Mouse (Mus musculus) urinary bladder, adult 18-20 months (tissue): ENCODE results near the gene Sypl.

Experiments
- DNase-seq, 2 experiments: peaks; one replicate each; pipeline ENCODE4 v3.0.0; 2022; ENCODE audit warnings: low spot score in 2 of 2, mixed read lengths in 2 of 2

Gene Sypl

DNA sequence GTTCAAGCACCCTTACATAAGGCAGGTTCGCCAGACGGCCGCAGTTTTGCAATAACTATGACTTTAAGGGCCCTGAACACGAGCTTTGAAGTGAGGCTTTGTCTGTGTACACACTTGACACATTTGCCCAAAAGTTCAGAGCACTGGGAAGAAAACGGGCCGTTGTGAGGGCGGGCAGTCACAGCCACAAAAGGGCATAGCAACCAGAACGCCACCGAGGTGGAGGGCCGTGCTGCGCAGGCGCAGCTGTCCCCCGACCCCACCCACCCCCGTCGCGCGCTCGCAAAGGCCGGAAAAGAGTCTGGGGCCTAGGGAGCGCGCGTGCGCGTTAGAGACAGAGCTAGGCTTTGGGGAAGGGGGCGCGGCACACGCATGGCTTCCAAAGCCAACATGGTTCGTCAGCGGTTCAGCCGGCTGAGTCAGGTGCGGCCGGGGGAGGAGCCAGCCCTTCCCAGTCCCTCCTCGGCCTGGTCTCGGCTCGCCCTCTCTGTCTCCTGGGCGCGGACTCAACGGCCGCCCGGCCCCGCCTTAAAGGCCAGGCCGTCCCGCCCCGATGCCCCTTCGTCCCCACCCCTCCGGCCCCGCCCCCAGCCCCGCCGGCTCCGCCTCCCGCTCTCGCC is at the start of gene Sypl:
Gene Sypl (plus strand): TSS at position 296 of the 620 bp plus-strand sequence.
- DNase-seq: peak; percentile 90 to 98

DNA sequence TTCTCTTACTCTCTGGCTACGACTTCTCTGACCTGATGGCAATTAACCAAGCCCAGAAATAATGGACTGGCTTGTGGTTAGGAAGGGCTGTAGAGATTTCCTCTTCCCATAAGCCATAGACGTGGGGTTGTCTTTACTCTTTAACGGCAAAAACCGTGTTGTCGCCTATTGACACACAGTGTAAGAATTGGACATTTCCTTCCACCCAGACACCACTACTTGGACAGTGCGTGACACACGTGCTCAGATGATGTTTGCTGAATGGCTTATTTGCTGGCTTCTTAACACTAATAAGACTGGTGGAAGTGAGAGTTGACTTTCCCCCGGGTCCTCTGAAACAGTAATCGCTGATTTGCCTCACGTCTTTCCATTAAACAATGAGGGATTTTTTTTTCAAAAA is 44.0 kb upstream of the Sypl start:
- no peak for DNase-seq

DNA sequence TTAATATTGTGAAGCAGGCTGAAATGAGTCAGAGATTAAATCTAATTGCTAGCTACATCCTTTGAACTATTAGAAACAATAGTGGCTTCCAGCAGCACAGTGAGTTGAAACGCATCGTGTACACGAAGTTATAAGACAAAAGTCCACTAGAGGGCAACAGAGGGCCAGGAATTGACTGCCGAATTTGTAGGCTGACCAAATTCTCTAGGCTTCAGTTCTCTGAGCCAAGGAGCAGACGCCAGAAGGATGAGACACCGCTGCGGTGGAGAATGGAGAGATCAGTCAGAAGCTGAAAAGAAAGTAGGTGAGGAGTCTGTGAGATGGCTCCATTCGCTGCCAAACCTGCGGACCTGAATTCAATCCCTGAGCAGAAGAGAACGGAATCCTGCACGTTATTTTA is 43.6 kb upstream of the Sypl start:
- DNase-seq: peak in 1 of 2 experiments; percentile 40

DNA sequence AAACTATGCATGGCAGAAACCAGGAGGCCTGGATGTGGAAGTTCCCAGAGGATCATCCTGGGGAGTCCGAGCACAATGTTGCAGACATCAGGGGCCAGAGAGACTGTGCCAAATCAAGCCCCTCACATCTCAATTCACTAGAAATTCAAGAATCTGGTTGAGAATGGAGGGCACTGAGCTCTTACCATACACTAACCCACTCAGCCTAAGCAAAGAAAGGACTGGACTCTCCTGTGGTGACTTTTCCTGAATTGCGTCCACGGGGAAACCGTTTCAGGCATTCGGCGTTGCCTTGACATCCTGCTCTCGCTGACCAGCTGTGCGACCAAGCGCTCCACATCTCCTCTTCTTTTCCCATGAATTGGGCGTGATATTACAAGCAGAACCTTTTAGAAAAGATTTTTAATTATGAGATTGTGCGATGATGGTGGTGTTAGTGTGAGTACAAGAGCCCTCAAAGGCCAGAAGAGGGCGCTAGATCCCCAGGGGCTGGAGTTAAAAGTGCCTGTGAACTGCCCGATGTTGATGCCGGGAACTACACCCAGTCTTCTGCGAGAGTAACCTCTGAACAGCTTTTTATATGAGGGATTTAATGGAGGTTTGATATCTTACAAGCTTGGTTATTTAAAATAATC is 43.0 kb upstream of the Sypl start:
- DNase-seq: no peak

DNA sequence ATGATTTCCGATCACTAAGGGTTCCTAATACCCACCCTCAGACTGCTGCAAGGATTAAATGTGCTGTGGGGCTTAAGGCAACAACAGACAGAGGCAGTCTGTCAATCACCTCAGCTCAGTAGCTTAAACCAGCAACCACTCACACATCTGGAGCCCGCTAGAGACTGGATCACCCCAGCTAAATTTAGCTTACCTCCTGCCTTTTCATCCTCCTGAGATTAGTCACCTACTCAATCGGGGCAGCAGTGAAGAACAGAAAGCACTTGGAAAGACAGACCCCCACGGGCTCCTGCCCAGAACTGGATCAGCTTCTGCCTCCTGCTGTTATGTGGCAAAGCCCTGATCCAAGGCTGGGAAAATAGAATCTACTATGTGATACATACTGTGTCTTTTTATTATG is 42.1 kb upstream of the Sypl start:
- DNase-seq: no peak

DNA sequence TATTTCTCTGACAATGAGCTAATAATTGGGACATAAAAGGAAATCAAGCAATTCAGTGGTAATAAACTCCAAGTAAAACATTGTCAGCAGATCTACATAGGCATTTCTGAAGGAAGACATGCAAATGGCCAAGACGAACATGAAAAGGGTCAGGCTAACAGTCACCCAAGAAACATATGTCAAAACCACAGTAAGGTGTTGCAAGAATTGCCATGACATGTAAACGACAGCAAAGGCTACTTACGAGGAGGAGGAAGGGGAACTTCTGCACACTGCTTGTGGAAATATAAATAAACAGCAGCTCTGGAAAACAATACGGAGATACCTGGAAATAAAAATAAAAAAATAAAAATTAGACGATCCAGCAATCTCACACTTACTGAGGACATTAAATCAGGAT is 40.9 kb upstream of the Sypl start:
- no peak for DNase-seq

DNA sequence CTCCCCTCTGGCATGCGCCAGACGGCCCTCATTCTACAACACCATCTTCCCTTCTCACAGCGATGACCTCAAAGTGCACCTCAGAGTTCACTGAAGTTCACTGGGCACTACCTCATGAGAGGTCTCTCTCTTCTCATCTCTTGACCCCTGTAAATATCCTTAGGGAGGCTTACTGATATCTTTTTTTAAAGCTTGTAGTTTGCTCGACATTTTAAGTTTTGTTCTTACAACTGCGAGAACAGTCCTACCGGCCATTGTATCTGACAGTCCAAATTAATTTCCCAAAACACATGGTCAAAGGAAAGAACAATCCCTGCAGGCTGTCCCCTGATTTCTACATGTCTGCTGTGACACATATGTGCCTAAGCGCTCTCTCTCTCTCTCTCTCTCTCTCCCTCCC is 35.0 kb upstream of the Sypl start:
- DNase-seq: no peak

DNA sequence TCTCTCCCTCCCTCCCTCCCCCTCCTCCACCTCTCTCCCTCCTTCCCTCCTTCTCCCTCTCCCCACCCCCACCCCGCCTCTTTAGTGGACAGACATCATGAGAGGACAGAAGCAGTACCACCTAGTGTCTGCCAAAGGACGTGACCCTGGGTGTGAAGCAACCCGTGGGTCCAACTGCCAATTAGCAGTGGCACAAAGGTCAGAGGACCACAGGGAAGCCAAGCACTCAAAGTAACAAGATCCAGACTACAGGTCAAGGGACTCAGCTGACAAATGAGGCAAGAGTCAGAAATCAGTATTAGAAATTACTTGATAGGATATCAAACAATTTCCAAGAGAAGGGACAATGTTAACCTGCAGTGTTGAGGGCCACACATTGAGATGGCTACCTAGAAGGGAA is 34.6 kb upstream of the Sypl start:
- DNase-seq: no peak

DNA sequence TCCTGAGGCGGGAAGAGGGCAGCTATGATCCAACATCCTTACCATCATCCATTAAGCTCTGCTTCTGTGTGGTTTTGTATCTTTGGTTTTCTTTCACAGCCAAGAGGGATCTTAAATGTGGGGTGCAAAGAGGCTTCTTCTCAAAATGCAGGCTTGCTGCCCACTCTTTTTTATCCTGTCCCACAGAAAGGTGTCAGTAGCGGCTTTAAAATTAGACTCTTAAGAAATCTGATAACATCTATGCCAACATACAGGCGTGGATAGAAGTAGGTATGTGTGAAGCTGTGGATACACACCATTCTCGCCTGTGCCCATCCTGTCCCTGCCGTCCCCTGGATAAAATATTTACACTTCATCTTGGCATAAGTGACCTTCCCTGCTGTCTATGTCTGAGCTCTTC is 34.2 kb upstream of the Sypl start:
- no peak for DNase-seq

DNA sequence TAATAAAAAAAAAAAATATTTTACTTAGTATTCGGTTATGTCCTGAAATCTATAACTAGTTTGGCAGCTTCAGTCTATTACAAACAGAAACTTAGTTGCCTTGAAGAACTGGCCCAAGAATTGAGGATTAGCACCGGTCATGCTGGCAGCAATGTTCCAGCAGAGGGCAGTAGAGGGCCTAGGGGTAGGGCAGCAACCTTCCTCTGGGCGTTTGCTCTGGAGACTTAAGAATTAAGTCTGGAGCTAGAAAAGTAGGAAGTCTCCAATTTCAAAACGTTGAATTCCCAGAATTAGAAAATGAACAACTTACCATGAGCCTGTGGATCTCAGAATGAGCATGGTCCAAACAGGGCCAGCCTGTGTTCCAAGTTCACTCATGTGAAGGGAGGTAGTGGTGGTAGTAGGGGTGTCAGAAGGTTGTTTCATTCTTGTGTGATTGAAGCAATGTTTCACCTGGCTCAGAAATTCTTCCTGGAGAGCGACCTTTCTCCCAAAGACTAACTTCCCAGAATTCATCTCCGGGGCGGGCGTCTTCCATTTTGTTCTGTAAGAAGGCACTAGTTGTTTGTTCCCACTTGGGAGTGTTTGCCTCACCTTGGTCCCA is 33.4 kb upstream of the Sypl start:
- peak; percentile 58 to 60 for DNase-seq

DNA sequence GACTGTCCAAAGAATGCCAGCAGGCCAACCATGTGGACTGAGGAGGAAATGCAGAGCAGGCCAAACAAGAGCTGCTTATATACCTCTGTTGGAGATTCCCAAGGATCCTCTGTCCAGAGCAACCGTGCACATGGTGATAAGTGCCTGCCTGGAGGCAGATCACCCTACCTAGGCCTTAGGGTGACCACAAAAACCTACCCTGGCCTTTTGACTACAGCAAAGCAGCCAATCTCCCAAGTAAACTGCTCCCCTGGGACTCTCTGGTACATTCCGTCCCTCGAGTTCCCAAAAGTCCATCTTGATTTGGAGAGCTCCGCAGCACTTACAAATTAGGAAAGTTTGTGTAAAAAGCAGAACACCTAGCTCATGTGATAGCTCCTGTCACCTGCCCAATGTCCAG is 32.6 kb upstream of the Sypl start:
- DNase-seq: no peak

DNA sequence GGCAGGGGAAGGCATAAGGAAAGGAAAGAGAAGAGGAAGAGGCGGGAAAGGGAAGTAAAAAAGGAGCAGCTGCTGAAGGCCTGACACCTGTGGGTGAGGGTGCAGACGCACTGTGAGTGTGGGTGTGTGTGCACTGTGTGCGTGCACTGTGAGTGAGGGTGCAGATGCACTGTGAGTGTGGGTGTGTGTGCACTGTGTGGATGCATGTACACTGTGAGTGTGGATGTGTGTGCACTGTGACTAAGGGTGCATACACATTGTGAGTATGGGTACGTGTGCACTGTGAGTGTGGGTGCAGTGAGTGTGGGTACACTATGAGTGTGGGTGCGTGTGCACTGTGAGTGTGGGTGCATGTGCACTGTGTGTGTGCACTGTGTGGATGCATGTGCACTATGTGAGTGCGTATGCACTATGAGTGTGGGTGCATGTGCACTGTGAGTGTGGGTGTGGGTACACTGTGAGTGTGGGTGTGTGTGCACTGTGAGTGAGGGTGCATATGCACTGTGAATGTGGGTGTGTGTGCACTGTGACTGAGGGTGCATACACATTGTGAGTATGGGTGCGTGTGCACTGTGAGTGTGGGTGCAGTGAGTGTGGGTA is 32.1 kb upstream of the Sypl start:
- DNase-seq: no peak

DNA sequence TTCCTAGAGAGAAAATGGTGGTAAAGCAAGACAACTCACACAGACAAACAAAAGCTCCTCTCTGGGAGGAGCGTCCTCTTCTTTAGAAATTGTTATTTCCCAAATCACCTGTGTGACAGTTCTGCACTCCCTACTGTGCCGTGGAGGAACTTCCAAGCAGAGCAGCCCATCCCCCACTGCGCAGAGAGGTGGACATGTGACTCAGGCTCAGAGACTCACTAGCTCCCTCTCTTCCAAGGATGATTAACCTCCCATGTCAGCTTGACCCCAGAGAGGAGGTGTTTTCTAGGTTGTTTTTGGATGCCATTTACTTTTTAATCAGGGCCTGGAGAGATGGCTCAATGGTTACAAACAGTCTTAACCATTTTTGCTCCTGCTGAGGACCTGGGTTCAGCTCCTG is 29.4 kb upstream of the Sypl start:
- DNase-seq: no peak

DNA sequence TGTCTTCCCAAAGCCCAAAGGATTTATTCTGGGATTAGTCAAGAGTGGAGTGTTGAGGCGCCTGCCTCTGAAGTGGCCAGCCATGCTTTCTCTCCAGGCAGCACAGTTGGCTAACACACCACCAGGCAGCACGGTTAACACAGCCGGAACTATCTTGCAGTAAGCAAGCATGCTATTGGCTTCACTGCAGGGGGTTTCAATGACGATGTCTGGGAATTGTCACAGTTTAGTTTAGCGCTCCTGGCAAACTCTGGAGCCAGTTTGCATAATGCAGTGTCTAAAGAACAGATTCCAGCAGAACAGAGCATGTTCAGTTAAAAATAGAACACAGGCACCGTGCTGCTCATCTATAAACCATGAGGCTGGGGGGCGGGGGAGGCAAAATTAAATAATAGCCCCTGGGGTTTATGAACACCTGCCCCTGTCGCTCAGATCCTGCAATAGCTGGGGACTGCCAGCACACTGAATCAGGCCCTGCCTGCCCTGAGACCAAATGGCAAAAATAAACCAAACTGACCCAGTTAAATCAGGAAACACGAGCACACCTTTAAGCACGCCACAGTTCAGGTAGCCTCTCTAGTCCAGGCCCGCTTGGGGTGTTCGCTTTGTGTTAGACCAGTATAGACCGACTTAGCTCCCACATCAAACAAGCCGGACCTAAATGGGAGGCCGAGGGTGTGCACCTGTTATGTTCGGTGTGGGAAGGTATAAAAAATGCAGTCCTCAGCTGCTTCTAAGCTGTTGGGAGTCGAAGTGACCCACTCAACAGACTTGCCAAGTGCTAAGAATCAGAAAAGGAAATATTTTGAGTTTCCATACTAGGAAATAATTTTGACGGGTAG is 27.1 kb upstream of the Sypl start:
- DNase-seq: no peak

DNA sequence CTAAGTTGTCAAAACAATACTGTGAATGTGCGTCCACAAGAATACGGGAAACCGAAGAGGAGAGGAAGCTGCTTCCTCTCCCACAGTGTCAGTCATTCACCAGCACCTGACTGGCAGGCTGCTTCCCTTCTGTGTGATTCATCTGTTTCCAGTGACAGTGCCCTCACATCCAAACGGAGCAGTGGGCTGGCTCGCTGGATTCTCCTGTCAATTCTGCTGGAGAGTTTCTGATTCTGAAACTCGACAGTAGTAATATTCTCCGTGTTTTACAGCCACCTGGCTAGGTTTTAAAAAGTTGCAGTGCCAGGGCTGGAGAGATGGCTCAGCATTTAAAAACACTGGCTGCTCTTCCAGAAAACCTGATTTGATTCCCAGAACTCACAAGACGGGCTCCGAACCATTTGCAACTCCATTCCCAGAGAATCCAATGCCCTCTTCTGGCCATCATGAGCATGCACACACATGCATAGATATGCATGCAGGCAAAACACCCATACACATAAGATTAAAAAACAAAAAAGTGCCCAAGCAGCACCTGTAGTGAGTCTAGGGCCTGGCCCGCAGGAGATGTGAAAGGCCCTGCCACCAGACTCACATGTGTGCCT is 26.4 kb upstream of the Sypl start:
- no peak for DNase-seq

DNA sequence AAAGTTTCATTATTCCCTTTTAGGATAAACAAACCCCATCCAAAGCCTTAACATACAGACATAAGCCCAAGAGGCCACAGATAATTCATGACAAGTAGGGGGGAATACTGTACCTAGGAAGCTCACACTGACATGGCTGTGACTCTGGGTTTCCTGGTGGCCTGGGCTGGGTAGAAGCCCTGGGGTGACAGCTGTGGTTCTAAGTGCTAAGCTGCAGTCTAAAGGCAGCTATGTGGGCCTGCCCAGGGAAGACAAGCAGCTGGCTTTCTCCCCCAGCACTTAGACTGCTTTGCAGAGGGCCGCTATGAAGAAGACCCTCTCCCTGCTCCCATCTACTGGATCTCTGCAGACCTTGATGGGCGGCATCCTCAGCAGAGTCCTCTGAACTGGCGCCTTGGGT is 25.5 kb upstream of the Sypl start:
- DNase-seq: no peak

DNA sequence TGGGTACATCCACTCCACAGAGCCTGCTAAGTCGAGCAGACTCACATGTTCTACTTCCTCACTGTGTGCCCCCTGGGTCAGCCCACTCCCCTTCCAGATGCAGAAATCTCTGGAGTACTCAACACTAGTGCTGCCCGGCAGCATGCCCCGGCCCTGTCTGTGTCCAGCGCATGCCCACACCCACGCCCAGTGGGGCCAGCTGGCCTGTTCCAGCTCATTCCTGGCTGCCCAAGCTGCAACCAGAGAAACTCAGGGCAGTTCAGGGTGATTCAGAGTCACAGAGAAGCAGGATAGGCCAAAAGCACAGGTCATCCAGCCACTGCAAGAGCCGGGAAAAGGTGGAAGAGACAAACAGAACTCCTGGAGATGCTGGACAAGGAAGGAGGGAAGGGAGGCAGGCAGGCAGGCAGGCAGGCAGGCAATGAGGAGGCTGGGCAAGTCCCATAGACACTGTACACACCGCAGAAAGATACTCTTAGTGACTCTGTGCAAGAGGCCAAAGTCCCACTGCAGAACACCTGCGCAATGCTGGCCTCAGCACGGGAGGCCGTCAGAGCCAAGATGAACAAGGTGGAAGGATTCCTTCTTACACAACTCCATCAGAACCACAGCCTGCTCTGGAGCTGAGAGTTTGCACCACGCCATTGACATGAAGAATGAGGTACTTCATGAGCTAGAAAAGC is 23.7 kb upstream of the Sypl start:
- DNase-seq: no peak

DNA sequence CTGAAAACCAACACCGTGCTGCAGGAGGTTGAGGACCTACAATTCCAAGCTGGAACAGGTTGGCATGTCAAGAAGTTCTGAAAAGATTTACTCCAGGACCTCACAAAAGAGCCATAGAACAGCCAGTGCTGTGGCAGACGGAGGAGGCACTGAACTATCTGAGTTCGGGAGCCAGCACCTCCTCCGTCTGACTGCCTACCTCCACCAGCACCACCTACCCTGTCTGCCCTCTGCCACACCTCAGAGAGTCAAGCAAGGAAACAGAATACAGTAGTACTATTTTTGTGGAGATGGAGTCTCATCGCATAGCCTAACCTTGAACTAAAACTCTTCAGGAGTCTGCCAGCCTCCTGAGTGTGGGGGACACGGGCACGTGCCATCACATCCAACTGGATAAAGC is 23.1 kb upstream of the Sypl start:
- no peak for DNase-seq

DNA sequence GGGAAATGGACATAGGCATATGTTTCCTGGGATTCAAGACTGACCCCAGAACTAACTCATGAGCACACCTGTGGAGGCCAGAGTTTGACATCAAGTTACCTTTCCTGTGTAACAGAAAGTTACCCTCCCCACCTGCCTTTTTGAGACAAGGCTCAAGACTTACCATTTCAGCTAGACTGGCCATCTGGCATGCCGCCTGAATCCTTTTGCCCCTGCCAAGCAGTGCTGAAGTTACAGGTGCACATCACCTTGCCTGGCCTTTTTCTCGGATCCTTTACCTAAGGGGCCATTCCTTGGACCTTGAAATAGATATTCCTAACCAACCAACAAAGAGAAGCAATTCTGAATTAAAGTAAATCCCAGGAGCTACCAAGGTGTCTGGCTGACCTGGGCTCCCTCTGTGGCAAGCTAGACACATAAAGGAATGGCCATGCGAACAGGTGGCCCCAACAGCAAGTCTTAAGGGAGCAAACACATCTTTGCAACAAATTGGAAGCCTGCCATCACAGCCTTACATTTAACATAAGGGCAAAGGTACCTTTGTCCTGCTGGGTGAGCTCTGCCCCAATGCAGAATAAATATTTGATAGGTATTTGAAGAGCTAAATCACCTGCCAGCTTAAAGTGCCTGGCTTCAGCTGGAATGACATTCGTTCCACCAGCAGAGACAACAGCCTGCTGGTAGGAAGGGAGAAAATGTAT is 17.3 kb upstream of the Sypl start:
- DNase-seq: no peak

DNA sequence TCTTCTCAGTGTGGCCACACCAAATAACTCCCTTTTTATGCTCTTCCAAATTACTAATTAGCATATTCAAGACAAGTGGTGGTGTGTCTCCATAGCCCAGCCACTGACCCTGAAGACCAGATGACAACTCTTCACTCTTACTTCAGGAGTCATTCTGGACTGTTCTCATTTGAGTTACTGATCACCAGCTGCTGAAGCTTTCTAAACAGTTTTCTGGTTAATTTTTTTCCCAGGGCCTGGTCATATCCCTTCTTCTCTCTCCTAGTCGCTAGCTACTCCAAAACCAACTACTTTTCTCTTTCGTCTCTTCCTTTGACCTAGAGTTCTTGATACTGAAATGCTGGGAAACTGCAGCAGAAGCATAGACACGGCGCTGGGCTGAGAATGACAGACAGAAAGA is 12.6 kb upstream of the Sypl start:
- DNase-seq: no peak

DNA sequence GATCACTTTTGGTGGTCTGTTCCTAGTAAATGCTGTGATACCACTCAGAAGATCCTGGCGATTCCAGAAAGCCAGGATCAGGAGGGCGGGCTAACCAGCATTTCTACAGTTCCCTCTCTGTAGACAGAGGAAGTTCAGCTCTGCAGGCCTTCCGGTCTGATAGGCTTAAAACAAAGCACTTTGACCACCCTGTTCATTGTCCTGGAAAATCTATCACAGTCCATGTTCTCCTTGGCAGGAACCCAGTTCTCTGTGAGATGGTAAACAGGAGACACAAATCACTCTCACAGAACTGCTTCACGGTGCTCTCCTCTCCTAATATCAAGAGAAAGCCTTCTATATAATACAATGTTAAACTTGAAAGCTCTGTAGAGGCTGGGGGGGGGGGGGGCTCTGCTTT is 10.3 kb upstream of the Sypl start:
- DNase-seq: no peak
